8 mouse cellular contexts compared by ENCODE assay signal in the genomic region with DNA sequence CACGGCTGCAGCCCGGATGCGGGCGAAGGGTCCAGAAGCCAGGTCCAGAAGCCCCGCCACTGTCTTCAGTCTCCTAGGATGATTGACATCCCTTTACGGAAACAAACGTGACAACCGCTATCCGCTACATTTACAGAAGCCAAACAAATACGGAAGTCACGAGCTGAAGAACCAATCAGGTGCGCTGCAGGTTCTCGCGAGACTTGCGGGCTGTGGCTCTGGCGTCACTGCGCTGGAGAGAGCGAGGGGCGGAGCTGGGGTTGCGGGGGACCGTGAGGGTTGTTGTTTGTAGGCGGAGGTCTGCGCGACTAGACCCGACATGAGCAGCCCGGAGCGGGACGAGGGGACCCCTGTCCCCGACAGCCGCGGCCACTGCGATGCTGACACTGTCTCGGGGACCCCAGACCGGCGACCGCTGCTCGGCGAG. TPM values are rescaled to one million over a fixed set of nuclear protein-coding genes. Genes with fewer than 3 reads are reported as not detected.
DNase-seq lines count a peak whose midpoint lies in the region; ATAC-seq and TF ChIP-seq lines count a peak whose summit lies in the region.

Tspyl1 (plus strand) TSS at position 229 of the 427 bp plus-strand sequence.

- peak; percentile 96 for DNase-seq in ES-E14 (ENCODE audit: low read depth, low spot score)
- DNase-seq in cerebellum, adult 11-12 months, result peak; percentile 96
- peak; percentile 95 for DNase-seq in heart, postnatal 25 days (ENCODE audit: low spot score)
- DNase-seq in layer of hippocampus, adult 18-20 months (ENCODE audit: low spot score in 2 of 2), result peak; percentile 96 to 99
- peak; percentile 97 for DNase-seq in lung, adult 2 months
- peak; percentile 97 to 99 for DNase-seq in thymus, adult 18-20 months

- in situ Hi-C loops in ES-E14 (cut with MboI; ENCODE audit: low sequenced_read_pairs in 2 of 2, unreplicated experiment in 2 of 2), result no loop called here

- H3K4me3 ChIP-seq in ES-E14 (ENCODE audit: insufficient read depth in 1 of 2, low read depth in 1 of 2, low read length in 2 of 2, poor library complexity in 1 of 2, severe bottlenecking in 1 of 2), result peak within 1 kb of the TSS; percentile 78 to 82
- H3K4me3 ChIP-seq in forebrain, embryonic 15.5 days, result peak within 1 kb of the TSS; percentile 99
- H3K4me3 ChIP-seq in lung, adult 2 months (replicated peaks; ENCODE audit: extremely low read depth, low read depth, low read length), result peak within 1 kb of the TSS; percentile 82

- H3K4me1 ChIP-seq in ES-E14 (ENCODE audit: control insufficient read depth in 2 of 2, insufficient read depth in 2 of 2, low read length in 2 of 2, poor library complexity in 1 of 2), result peaks cover 0 to 9% of the 10 kb centered on the region in 2 experiments; a peak in 1 of 4 replicates
- peaks cover 23% of the 10 kb centered on the region for H3K4me1 ChIP-seq in forebrain, embryonic 15.5 days
- peaks cover 8% of the 10 kb centered on the region for H3K4me1 ChIP-seq in lung, adult 2 months (ENCODE audit: control insufficient read depth, insufficient read depth, low read length)

- intact Hi-C loops in heart, postnatal 25 days (cut with DNase I), result loop anchor here (1.0 to 5.0 kb wide), 7 partner anchors 15 to 263 kb away; partner anchors contain the start of genes Calhm5, Dse, Rwdd1 and Trappc3l

- no peak for TF ChIP-seq CTCF in lung, adult 2 months (IDR thresholded peaks at IDR 0.05; ENCODE audit: insufficient read depth, low read length)

- H3K27ac ChIP-seq in ES-E14 (ENCODE audit: insufficient read depth, low read depth, low read length, poor library complexity, severe bottlenecking), result no peak within 1 kb of the TSS; the same call in 1 of the 2 replicates
- peak within 1 kb of the TSS; percentile 90 for H3K27ac ChIP-seq in forebrain, embryonic 15.5 days (replicated peaks)

- no peaks in the 10 kb centered on the region; the same call in 1 of the 2 replicates for H3K36me3 ChIP-seq in ES-E14 (ENCODE audit: control insufficient read depth, insufficient read depth, low read length, poor library complexity, severe bottlenecking)
- peaks cover 3% of the 10 kb centered on the region; the same call in 1 of the 2 replicates for H3K36me3 ChIP-seq in forebrain, embryonic 15.5 days

- under 1% methylated on average over 38 of the region's 38 CpGs for WGBS in forebrain, embryonic 15.5 days
- WGBS in lung, adult 2 months, result under 1% methylated on average over 38 of the region's 38 CpGs

- no peaks in the 10 kb centered on the region for H3K27me3 ChIP-seq in forebrain, embryonic 15.5 days

- peak within 1 kb of the TSS; percentile 82 for H3K9ac ChIP-seq in ES-E14 (ENCODE audit: insufficient read depth, low read depth, low read length, poor library complexity, severe bottlenecking)
- peak within 1 kb of the TSS; percentile 97 for H3K9ac ChIP-seq in forebrain, embryonic 15.5 days (replicated peaks)

- TF ChIP-seq POLR2A in lung, adult 2 months (IDR thresholded peaks at IDR 0.05; ENCODE audit: borderline replicate concordance, extremely low read depth, low read depth, low read length), result peak; percentile 82; the same call in 1 of the 2 replicates

- H3K9me3 ChIP-seq in ES-E14 (ENCODE audit: control insufficient read depth, insufficient read depth, low read depth, low read length), result no peaks in the 10 kb centered on the region
- H3K9me3 ChIP-seq in forebrain, embryonic 15.5 days, result no peaks in the 10 kb centered on the region

- peak; percentile 98 for ATAC-seq in forebrain, embryonic 15.5 days (replicated peaks)
- ATAC-seq in neutrophil, adult 5-6 weeks (ENCODE audit: extremely low read depth, insufficient number of reproducible peaks, low FRiP score, poor library complexity, severe bottlenecking), result peak; percentile 95

- peak within 1 kb of the TSS; percentile 79 for H3K4me2 ChIP-seq in forebrain, embryonic 15.5 days (replicated peaks)

TF ChIP-seq in ES-E14, 5 proteins besides CTCF, POLR2A, EP300 and RAD21:
- TF ChIP-seq CHD2 (IDR thresholded peaks at IDR 0.05; ENCODE audit: low read depth, low read length), result peak; percentile 100
- TF ChIP-seq ZC3H11A (IDR thresholded peaks at IDR 0.05; ENCODE audit: borderline replicate concordance, low read depth, low read length), result no peak
- no peak for TF ChIP-seq ZNF384 (IDR thresholded peaks at IDR 0.05; ENCODE audit: low read depth, low read length)
- TF ChIP-seq MAFK (IDR thresholded peaks at IDR 0.05; ENCODE audit: insufficient read depth, low read depth, low read length), result no peak
- peak; percentile 58; the same call in 1 of the 2 replicates for TF ChIP-seq HCFC1 (IDR thresholded peaks at IDR 0.05; ENCODE audit: borderline replicate concordance, insufficient read depth, low read length)

RNA-seq across cellular contexts. Expression of gene Tspyl1, which starts in this region (rescaled TPM):
- 14.0 and 20.9 TPM in 2 replicates for total RNA-seq in ES-E14 (2012; rRNA removed)
- 133 and 134 TPM in 2 replicates for polyA plus RNA-seq in forebrain, embryonic 15.5 days (2015; fragmentation: Nextera tagmentation; extraction: Ambion mirVana)
- 10 to 100 TPM; 53.9 to 58.5 TPM for total RNA-seq in heart, postnatal 25 days (2021)
- 100 to 1,000 TPM; 177 to 179 TPM for total RNA-seq in layer of hippocampus, adult 18-20 months (2021)
- polyA plus RNA-seq in lung, adult 2 months (2012; rRNA removed), result 26.3 and 33.6 TPM in 2 replicates
- 90.4 and 96.0 TPM in 2 replicates for total RNA-seq in neutrophil, adult 5-6 weeks (2017)
